Mouse (Mus musculus) bone marrow macrophage, adult 2 months (primary cell): Measurements from ENCODE around the gene Cep41.

Experiments used
- CTCF ChIP-seq: IDR thresholded peaks from 2 replicates; pipeline ENCODE4 v1.5.1; 2012; ENCODE audit warnings: low read depth, mild to moderate bottlenecking, low read length, moderate library complexity
- POLR2A ChIP-seq: IDR thresholded peaks from 2 replicates; pipeline ENCODE4 v1.6.1; 2012; ENCODE audit warnings: mild to moderate bottlenecking, low read depth, low read length, borderline replicate concordance

- TF ChIP-seq POLR2A (no peak), CTCF (no peak)
These were observed 20.3 kb upstream of the Cep41 start for GRCm38 (mm10) chr6:30713896-30714295.
